Mouse (Mus musculus) T-cell, adult 2 months (primary cell): ENCODE data around the gene Mtrex.

ENCODE experiments used
- DNase-seq: peaks from one replicate; pipeline ENCODE4 v3.0.0; 2022; ENCODE audit warnings: low spot score

Gene Mtrex

GRCm38 (mm10) chr13:112927287-112928001 lies at the start of gene Mtrex, which contains the start of gene Dhx29:
Gene Mtrex (minus strand): TSS chr13:112927398.
Gene Dhx29 (plus strand): TSS chr13:112927454.
- peak; percentile 97 for DNase-seq

GRCm38 (mm10) chr13:112976720-112977119 lies 49.5 kb upstream of the Mtrex start:
- DNase-seq: no peak

DNA sequence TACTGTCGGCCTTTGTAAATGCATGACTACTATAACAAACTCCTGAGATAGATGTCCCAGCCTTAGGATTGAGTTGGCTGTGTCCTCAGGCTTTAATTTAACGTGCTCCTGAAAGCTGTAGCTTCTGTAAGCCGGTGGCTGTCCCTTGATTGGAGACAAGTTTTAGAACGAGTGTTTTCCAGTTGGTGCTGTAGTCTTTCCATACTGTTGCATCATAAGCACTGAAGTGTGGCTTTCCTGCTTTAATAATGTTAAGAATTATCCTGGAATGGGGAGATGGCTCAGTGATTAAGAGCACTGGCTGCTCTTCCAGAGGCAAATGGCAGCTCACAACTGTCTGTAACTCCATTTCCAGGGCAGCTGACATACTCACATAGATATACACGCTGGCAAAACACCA lies 40.1 kb upstream of the Mtrex start:
- DNase-seq: no peak

- DNase-seq: no peak
These were observed 37.2 kb upstream of the Mtrex start for GRCm38 (mm10) chr13:112964421-112964820.

- no peak for DNase-seq
These were observed 35.9 kb upstream of the Mtrex start for GRCm38 (mm10) chr13:112963081-112963480.

GRCm38 (mm10) chr13:112954067-112954466 lies 26.9 kb upstream of the Mtrex start:
- DNase-seq: no peak

DNA sequence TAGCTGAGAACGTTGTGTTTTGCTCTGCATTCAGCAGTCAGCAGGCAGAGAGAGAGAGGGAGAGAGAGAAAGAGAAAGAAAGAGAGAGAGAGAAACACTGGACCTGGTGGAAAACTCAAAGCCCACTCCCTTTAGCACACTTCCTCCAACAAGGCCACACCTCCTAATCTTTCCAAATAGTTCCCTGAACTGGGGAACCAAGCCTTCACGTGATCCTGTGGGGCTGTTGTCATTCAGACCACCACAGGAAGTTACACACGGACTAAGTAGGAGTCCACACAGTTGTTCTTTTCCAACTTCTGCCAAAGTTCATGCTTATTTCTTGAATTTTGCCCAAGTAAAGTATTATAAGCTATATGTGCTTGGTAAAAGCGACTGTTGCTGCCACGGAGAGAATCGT lies 18.7 kb upstream of the Mtrex start:
- no peak for DNase-seq

DNA sequence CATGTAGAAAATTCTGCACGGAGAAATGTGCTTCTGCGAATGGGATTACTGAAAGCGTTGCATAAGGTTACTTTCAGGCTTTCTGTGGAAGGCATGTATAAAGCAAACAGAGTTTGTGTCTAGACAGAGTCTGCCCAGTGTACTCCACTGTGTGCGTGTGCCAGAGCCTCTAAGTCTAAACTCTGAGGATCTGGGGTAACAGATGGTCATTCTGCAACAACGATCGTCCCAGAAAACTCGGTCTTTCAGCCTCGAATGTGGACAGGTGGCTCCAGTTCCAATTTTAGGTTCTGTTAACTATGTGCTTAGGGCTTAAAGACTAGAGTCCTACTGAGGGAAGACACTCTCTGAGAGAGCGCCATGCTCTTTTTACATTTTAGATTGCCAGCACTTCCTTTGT lies 18.1 kb upstream of the Mtrex start:
- no peak for DNase-seq

DNA sequence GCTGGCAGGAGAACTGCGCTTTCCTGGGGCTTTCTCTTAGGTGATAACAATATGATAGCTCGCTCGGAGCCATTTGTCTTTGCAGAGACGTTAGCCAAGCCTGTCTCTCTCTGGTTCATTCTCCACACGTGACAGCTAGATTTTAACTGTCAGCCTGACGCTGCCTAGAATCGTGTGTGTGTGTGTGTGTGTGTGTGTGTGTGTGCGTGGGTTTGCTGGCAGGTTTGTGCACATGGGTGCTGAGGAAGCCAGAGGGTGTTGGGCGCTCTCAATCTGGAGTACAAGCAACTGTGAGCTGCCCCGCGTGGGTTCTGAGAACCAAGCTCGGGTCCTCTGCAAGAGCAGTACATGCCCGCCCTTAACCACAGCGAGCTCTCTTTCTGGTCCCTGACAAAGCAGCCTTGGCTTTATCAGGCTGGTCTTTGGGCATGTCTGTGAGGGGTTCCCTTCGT lies 14.7 kb upstream of the Mtrex start:
- no peak for DNase-seq

DNA sequence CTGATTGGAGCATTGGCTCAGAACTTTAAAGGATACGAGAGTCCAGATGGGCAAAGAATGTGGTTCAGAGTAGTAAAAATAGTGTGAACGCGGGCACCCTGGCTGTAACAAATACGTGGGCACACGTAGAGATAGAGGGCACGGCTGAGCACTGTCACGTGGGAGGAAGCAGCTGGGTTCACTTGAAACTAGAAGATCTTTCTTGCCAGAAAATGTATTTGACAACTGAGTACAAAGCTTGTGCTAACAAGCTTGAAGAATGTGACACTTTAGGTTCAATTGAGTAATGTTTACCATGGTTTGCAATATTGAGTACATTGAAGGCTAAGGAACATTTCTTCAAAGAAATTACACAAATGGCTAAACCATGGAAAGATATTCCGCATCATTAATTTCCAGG lies 10.9 kb upstream of the Mtrex start:
- DNase-seq: no peak

GRCm38 (mm10) chr13:112928038-112928668 lies 955 bp upstream of the Mtrex start:
- DNase-seq: no peak

DNA sequence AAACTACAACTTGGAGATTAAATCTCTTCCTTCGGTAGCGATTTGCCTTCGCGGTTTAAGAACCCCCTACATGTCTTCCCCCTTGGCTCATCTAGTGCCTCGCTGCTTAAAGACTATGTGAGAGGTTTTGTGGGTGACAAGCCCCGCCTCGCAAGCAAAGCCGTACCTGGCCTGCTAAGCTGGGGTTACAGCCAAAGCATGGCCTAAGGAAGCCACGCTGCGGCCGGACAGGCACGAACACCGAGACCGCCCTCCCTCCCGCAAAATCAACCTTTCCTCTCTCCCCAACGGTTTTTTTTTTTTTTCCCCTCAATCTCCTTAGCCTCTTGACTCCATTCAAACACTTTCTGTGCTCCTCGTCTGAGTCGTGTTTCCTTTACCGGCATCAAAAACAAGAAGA lies 402 bp downstream of the Mtrex start:
- DNase-seq: peak; percentile 38

GRCm38 (mm10) chr13:112925976-112926375 lies 1.2 kb downstream of the Mtrex start:
- no peak for DNase-seq

DNA sequence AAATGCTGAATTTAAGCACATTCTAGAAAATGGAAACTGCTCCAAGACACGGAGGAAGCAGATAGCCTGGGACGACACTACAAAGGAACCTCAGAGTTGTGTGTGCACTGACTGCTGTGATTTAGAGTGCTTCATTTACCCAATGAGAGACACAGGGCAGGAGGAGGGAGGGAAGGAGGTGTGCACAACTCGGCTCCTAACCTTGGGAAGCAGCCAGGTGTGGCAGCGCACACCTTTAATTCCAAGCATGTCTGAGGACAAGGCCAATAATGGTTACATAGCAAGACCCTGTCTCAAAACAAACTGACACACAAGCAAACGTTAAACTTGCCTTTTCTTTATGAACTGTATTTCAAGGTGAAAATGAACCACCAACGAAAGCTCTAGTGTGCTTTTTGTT lies 1.9 kb downstream of the Mtrex start:
- no peak for DNase-seq

DNA sequence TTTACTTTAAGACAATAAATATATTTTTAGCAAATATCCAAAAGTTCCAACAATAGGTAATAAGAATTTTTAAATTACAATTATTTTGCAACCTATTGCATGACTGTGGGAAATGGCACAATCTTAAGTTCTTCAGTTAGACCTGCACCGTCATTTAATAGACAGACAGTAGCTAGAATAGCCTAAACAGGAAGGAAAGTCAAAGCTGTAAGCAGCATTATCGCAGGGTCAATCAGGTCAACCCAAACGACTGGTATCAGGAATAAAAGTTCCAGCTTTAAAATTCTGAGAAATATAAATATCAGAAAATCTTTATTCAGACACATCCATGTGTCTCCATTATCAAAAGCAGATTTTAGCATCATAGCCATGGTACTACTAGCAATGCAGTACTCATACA lies 6.3 kb downstream of the Mtrex start:
- no peak for DNase-seq

DNA sequence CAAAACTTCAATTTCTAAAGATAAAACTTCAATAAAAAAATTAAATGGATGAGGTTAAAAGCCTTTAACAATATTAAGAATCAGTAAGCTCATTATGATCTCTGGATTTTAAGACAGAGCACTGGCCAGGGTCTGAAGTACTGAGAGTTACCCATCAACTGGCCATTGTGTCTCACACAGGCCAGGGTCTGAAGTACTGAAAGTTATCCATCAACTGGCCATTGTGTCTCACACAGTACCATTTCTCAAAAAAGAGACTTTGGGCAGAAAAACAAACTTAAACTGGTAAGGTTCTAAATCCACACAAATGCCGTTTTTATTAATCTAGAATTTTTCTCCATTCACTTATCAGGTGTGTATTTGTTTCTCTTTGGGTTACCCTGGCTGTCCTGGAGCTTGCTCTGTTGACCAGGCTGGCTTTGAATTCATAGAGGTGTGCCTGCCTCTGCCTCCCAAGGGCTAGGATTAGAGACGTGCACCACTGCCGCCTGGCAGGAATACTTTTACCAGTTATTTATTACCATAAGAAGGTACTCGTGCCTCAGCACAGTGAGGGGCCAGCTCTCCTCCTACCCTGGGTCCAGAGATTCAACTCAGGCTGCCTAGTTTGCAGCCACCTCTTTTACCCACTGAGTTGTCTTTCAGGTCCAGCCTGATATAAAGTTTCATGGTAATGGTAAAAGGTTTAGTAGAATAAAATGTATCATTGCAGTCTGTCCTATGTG lies 7.9 kb downstream of the Mtrex start:
- no peak for DNase-seq

DNA sequence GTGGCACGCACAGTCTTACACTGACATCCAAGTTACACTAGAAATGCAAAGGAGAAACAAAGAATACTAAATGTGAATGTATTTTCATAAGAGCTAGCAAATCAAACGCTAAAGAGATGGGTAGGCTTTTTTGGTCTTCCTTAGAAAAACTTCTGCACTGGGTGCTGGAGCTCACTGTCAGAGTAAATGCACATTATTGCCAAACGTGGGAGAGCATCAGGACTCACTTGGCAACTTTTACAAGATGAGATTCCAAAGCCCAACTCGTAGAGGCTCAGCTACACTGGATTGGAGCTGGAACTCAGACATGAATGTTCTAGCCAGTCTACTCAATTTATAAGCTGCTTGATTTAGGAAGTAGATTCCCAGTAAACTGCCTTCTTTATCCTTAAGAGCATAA lies 16.8 kb downstream of the Mtrex start:
- DNase-seq: no peak

DNA sequence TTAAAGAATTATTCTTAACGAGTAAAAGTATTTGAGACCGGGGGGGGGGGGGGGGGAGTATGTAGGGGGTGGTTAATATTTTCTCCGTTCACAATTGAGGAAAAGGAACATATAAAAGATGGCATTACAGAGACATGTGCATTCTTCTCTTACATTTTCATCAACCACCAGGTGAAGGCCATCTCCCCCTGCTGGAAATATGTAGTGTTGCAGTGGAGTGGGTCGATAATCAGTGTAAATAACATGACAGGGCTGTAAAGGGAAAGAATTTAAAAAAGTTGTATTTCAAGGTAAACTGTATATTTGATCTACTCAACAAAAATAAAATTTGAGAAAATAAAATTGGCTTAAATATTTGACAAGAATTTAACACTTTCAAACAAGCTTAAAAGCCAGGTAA lies 17.5 kb downstream of the Mtrex start:
- DNase-seq: peak; percentile 32

- no peak for DNase-seq
These were observed 25.0 kb downstream of the Mtrex start for GRCm38 (mm10) chr13:112902176-112902575.

GRCm38 (mm10) chr13:112887234-112887633 lies 40.0 kb downstream of the Mtrex start:
- DNase-seq: no peak

DNA sequence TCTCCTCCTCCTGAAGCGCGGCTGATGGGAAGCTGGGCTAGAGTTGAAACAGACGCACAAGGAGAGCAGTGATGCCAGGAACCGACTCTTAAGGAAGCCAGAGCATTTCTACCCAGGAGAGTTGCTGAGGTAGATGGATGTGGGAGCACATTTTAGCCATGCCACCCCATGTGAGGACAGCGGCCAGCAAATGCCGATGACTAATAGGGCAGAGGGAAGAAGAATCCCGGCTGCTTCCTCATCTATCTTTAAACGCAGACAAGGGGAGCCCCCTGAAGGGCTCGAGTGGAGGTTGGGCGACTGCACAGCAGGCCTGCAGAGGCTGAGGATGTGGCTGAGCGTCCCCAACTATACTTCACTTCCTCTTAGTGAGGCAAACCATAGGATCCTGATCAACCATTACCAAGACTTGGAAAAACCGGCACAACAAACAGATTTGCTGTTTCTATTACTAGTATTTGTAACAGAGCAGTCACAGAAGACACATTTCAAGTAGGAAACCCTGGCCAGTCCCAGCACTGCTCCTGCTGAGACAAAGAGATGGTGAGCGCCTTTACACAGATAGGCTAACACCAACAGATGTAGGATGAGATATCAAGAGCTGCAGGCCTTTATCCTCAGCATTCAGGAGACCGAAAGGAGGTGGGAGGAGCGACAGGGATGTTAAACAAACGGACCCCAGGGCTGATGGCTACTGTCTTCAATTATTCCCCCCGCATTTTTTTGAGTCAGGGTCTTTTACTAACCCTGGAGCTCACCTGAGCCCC lies 55.5 kb downstream of the Mtrex start:
- no peak for DNase-seq

DNA sequence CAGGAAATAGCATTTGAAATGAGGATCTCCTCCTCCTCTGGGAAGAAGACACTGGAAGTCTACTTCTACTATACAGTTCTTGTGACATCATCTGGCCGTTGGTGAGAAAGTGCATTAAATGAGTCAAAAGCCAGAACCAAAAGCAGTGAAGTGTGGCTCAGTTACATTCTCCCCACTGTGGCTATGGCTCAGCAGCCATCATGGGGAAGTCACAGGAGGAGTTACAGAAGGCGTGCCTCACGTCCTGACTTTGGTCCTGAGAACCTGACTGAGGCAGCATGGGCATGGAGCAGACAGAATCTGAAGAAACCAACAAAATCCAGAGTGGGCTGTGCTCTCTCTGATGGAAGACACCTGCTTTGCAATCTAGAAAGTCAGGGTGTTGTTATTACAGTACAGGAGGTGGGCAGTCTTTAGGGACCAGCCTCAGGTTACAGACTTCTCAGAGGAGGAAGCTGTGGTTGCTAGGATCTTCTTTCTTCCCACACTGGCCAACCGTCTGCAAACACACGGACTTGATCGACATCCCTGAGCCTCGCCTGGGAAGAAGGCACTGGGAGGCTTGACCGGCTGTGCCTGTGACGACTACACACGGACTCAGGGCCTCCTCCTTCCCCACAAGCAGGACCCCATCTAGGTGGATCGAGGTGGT lies 57.0 kb downstream of the Mtrex start:
- DNase-seq: no peak
